Mouse (Mus musculus) liver, embryonic 11.5 days (tissue): ENCODE data around the gene Gm12184. TPM values are rescaled to one million over a fixed set of nuclear protein-coding genes. Genes with fewer than 3 reads are reported as not detected.

Experiments used
- ATAC-seq: fragments of 200-750 bp; cut with Nextera tagmentation; replicated peaks from 2 replicates; pipeline ENCODE4 v1.8.0; 2017; ENCODE audit warnings: moderate number of reproducible peaks, mild to moderate bottlenecking, moderate TSS enrichment, moderate library complexity; ENCODE audit not compliant: low FRiP score
- DNase-seq: peaks from one replicate; pipeline ENCODE4 v3.0.0-alpha.2; 2017; ENCODE audit warnings: low spot score
- H3K27ac ChIP-seq: fragments of 300-500 bp; sonication (generic); 2 replicates; pipeline ENCODE4 v1.5.1; 2014; ENCODE audit warnings: mild to moderate bottlenecking, low read depth, low read length, control low read depth
- H3K27me3 ChIP-seq: fragments of 300-500 bp; sonication (generic); replicated peaks from 2 replicates; pipeline ENCODE4 v1.6.1; 2014; ENCODE audit warnings: low read length, mixed read lengths; ENCODE audit not compliant: control insufficient read depth, insufficient read depth
- H3K36me3 ChIP-seq: fragments of 300-500 bp; sonication (generic); 2 replicates; pipeline ENCODE4 v1.6.1; 2014; ENCODE audit warnings: mild to moderate bottlenecking, low read length, moderate library complexity, mixed read lengths; ENCODE audit not compliant: control insufficient read depth, insufficient read depth
- H3K4me1 ChIP-seq: fragments of 300-500 bp; sonication (generic); replicated peaks from 2 replicates; pipeline ENCODE4 v1.6.1; 2014; ENCODE audit warnings: low read length, mixed read lengths; ENCODE audit not compliant: control insufficient read depth, insufficient read depth
- H3K4me2 ChIP-seq: fragments of 300-500 bp; sonication (generic); 2 replicates; pipeline ENCODE4 v1.6.1; 2014; ENCODE audit warnings: mild to moderate bottlenecking, control low read depth, moderate library complexity
- H3K4me3 ChIP-seq: fragments of 300-500 bp; sonication (generic); 2 replicates; pipeline ENCODE4 v1.5.1; 2014; ENCODE audit warnings: low read depth, low read length, control low read depth
- H3K9ac ChIP-seq: fragments of 300-500 bp; sonication (generic); 2 replicates; pipeline ENCODE4 v1.6.1; 2014; ENCODE audit warnings: low read depth, low read length, control low read depth
- H3K9me3 ChIP-seq: fragments of 300-500 bp; sonication (generic); 2 replicates; pipeline ENCODE4 v1.6.1; 2016; ENCODE audit warnings: low read length, inconsistent platforms, mixed read lengths; ENCODE audit not compliant: control insufficient read depth
- WGBS: fragments of 180-500 bp; shearing (Covaris S2); extraction: QIAGEN DNeasy Blood & Tissue Kit; methylation state at CpG from one replicate; pipeline ENCODE4 v1.1.7; 2014; 5-methylcytosine and 5-hydroxymethylcytosine counted together
- polyA plus RNA-seq: library from polyadenylated mRNA; unstranded; fragments of >200 nt; fragmentation: Nextera tagmentation; extraction: Ambion mirVana; gene quantifications from 2 replicates; pipeline ENCODE4 v1.2.1, GENCODE M21; 2014

Gm12184 gene
- polyA plus RNA-seq, 1 experiment from 2014 or later, result 7.6 TPM

DNA sequence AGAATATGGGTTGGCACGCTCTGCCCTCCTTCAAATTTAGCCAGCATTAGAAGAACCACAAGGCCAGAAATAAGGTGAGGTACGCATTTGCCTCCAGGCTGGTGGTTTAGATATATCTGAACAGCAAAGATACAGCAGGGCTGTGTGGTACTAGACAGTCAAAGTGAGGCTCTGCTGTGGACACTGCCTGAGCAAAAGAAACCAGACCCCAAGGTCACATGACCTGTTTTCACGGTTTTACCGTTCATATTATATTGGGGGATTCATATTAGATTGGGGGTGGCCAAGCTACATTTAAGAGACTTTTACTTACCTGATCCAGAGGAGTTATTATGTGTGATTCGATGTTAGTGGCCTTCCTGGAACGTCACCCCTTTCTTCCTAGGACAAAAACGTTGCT is 44.3 kb upstream of the Gm12184 start:
- no peaks in the 10 kb centered on the region for H3K27me3 ChIP-seq
- H3K36me3 ChIP-seq, result peaks cover 2% of the 10 kb centered on the region; the same call in 1 of the 2 replicates
- peak; percentile 37 for ATAC-seq
- WGBS, result 20% methylated on average over 7 of the region's 7 CpGs
- no peak for DNase-seq
- peaks cover 47% of the 10 kb centered on the region for H3K4me1 ChIP-seq
- peak overlapping the region; percentile 88 for H3K4me2 ChIP-seq
- peak overlapping the region; percentile 82 for H3K9ac ChIP-seq
- no peaks in the 10 kb centered on the region for H3K9me3 ChIP-seq
- peak overlapping the region; percentile 58 for H3K4me3 ChIP-seq
- H3K27ac ChIP-seq, result peak overlapping the region; percentile 86

- Histone ChIP-seq H3K36me3 (peaks cover 2% of the 10 kb centered on the region; the same call in 1 of the 2 replicates), H3K4me3 (peak overlapping the region; percentile 58), H3K4me1 (peaks cover 47% of the 10 kb centered on the region), H3K9me3 (no peaks in the 10 kb centered on the region), H3K27me3 (no peaks in the 10 kb centered on the region), H3K27ac (peak overlapping the region; percentile 44), H3K4me2 (peak overlapping the region; percentile 88), H3K9ac (peak overlapping the region; percentile 82)
- ATAC-seq, result no peak
- WGBS, result 56% methylated on average over 7 of the region's 7 CpGs
- no peak for DNase-seq
Observed at GRCm38 (mm10) chr11:48869380-48870110, 43.1 kb upstream of the Gm12184 start.

GRCm38 (mm10) chr11:48866481-48866880 is 40.0 kb upstream of the Gm12184 start:
- peaks cover 2% of the 10 kb centered on the region; the same call in 1 of the 2 replicates for H3K36me3 ChIP-seq
- H3K4me2 ChIP-seq, result no peak overlapping the region
- H3K4me1 ChIP-seq, result peaks cover 18% of the 10 kb centered on the region
- ATAC-seq (no peak), DNase-seq (no peak)
- no peaks in the 10 kb centered on the region for H3K9me3 ChIP-seq
- H3K9ac ChIP-seq, result no peak overlapping the region
- H3K27ac ChIP-seq, result no peak overlapping the region
- 94% methylated on average over 9 of the region's 9 CpGs for WGBS
- H3K4me3 ChIP-seq, result no peak overlapping the region
- H3K27me3 ChIP-seq, result no peaks in the 10 kb centered on the region

GRCm38 (mm10) chr11:48863808-48864207 is 37.4 kb upstream of the Gm12184 start:
- Histone ChIP-seq H3K27me3 (0 out of 2 replicates have a peak, but pooled peaks cover 3% of the 10 kb centered on the region), H3K36me3 (peaks cover 2% of the 10 kb centered on the region; the same call in 1 of the 2 replicates), H3K4me1 (peaks cover 4% of the 10 kb centered on the region; the same call in 1 of the 2 replicates), H3K4me3 (no peak overlapping the region), H3K27ac (no peak overlapping the region), H3K9ac (no peak overlapping the region), H3K4me2 (no peak overlapping the region), H3K9me3 (no peaks in the 10 kb centered on the region)
- WGBS, result 74% methylated on average over 3 of the region's 3 CpGs
- DNase-seq (no peak), ATAC-seq (no peak)

- no peak overlapping the region for H3K4me2 ChIP-seq
- ATAC-seq (no peak), DNase-seq (no peak)
- H3K36me3 ChIP-seq, result peaks cover 2% of the 10 kb centered on the region; the same call in 1 of the 2 replicates
- 0 out of 2 replicates have a peak, but pooled peaks cover 3% of the 10 kb centered on the region for H3K27me3 ChIP-seq
- 76% methylated on average over 1 of the region's 1 CpGs for WGBS
- H3K27ac ChIP-seq, result no peak overlapping the region
- H3K9me3 ChIP-seq, result no peaks in the 10 kb centered on the region
- peaks cover 6% of the 10 kb centered on the region; the same call in 1 of the 2 replicates for H3K4me1 ChIP-seq
- H3K9ac ChIP-seq, result no peak overlapping the region
- H3K4me3 ChIP-seq, result no peak overlapping the region
Observed at GRCm38 (mm10) chr11:48862784-48863319, 36.4 kb upstream of the Gm12184 start.

- 0 out of 2 replicates have a peak, but pooled peaks cover 3% of the 10 kb centered on the region for H3K27me3 ChIP-seq
- H3K27ac ChIP-seq, result no peak overlapping the region
- H3K4me1 ChIP-seq, result peaks cover 13% of the 10 kb centered on the region; the same call in 1 of the 2 replicates
- H3K36me3 ChIP-seq, result no peaks in the 10 kb centered on the region
- no peak for ATAC-seq
- DNase-seq, result no peak
- no peaks in the 10 kb centered on the region for H3K9me3 ChIP-seq
- under 1% methylated on average over 6 of the region's 6 CpGs for WGBS
- H3K4me3 ChIP-seq, result no peak overlapping the region
- H3K4me2 ChIP-seq, result peak overlapping the region; percentile 95
- H3K9ac ChIP-seq, result no peak overlapping the region
Observed at GRCm38 (mm10) chr11:48859014-48859413, 32.6 kb upstream of the Gm12184 start.

GRCm38 (mm10) chr11:48853474-48854180 is 27.2 kb upstream of the Gm12184 start:
- H3K9me3 ChIP-seq, result no peaks in the 10 kb centered on the region; the same call in 1 of the 2 replicates
- H3K27ac ChIP-seq, result 0 out of 2 replicates have a peak overlapping the region, but pooled peaks have one; percentile 16
- H3K9ac ChIP-seq, result peak overlapping the region; percentile 58
- DNase-seq, result peak; percentile 88
- WGBS, result under 1% methylated on average over 31 of the region's 31 CpGs
- no peaks in the 10 kb centered on the region for H3K36me3 ChIP-seq
- peaks cover 8% of the 10 kb centered on the region for H3K27me3 ChIP-seq
- H3K4me2 ChIP-seq, result peak overlapping the region; percentile 95
- peak; percentile 67 for ATAC-seq
- H3K4me3 ChIP-seq, result peak overlapping the region; percentile 64
- peaks cover 22% of the 10 kb centered on the region; the same call in 1 of the 2 replicates for H3K4me1 ChIP-seq

GRCm38 (mm10) chr11:48852624-48853473 is 26.4 kb upstream of the Gm12184 start:
- Histone ChIP-seq H3K9me3 (no peaks in the 10 kb centered on the region; the same call in 1 of the 2 replicates), H3K9ac (peak overlapping the region; percentile 58; the same call in 1 of the 2 replicates), H3K27me3 (peaks cover 8% of the 10 kb centered on the region), H3K4me1 (peaks cover 16% of the 10 kb centered on the region; the same call in 1 of the 2 replicates), H3K27ac (no peak overlapping the region), H3K36me3 (no peaks in the 10 kb centered on the region), H3K4me3 (peak overlapping the region; percentile 64), H3K4me2 (peak overlapping the region; percentile 95)
- 8% methylated on average over 23 of the region's 23 CpGs for WGBS
- no peak for ATAC-seq
- peak; percentile 64 for DNase-seq
